Mouse (Mus musculus) MN1 (cell line): ENCODE data around the gene AW011738.
A peak's percentile ranks its signal among the peaks of the same experiment; 100 is the strongest.

Experiments
- DNase-seq: peaks from one replicate; pipeline ENCODE4 v3.0.0-alpha.2; 2016; ENCODE audit warnings: low spot score

AW011738 gene

GRCm38 (mm10) chr4:156200623-156201475 is 2.3 kb upstream of the AW011738 start, which contains the start of gene Isg15:
Isg15 (minus strand) TSS chr4:156200818.
- peak; percentile 76 for DNase-seq

- peak; percentile 79 for DNase-seq
Measured at GRCm38 (mm10) chr4:156202462-156202893, 626 bp upstream of the AW011738 start.

- peak; percentile 69 for DNase-seq
Measured at GRCm38 (mm10) chr4:156203413-156204131, 468 bp downstream of the AW011738 start.

DNA sequence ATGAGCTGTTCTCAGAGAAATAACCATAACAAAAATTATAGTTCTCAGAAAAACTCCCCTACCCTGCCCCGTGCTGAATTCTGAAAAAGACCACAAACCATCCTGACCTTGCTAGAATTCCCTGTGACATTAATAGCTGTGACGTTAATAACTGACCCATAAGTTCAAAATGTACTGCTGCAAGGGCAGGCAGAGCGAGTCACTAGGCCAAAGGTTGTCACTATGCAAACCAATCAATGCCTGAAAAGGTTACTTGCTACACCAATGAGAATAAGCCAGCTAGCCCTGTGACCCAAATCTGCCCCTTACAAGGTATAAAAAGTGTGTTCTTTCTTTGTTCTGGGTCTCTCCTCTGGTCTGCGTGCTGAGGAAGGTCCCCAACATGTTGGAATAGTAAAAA is 5.8 kb downstream of the AW011738 start:
- no peak for DNase-seq

DNA sequence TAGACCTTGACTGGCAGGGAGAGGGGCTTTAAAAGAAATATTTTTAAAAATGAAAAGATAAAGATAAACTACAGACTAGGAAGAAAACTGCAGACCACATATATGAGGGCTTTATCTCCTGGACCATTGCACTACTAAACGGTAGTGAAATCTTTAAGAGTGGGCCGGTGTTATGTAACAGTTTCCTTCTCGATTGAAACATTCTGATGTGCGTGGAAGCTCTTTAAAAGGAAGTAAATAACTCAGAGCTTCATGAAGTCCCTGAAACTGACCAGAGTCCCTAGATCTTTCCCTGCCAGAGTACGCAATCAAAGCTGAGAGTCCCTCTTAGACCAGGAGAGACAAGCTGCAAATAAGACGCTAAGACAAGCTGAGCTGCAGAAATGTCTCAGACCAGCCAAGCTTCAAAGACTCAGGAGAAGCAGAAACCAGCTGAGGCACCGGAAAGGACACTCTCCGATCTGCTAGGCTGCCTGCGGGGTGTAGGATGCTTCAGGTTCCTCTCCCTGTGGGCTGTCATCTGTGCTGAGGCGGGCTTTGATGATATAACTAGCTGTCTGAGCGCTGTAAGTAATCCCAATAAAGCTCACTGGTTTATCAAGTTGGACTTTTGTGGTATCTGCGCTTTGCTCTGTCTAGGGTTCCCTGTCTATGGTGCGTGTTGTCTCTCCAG is 7.0 kb downstream of the AW011738 start:
- no peak for DNase-seq

DNA sequence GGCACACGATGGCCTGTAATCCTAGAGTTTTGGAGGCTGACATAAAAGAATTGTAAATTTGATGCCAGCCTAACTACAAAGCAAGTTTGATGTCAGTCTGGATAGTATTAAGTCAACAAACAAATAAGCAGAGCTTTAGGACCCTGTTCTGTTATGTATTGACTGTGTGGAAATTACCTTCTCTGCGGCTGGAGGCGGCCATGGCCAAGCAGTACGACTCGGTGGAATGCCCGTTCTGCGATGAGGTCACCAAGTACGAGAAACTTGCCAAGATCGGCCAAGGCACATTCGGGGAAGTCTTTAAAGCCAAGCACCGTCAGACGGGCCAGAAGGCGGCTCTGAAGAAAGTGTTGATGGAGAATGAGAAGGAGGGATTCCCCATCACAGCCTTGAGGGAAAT is 10.0 kb downstream of the AW011738 start:
- DNase-seq = no peak

- DNase-seq = no peak
Measured at GRCm38 (mm10) chr4:156215649-156216048, 12.5 kb downstream of the AW011738 start, which contains the start of gene Perm1. Perm1 (plus strand) TSS chr4:156215868.

- DNase-seq = no peak
Measured at GRCm38 (mm10) chr4:156216196-156216595, 13.1 kb downstream of the AW011738 start.

DNA sequence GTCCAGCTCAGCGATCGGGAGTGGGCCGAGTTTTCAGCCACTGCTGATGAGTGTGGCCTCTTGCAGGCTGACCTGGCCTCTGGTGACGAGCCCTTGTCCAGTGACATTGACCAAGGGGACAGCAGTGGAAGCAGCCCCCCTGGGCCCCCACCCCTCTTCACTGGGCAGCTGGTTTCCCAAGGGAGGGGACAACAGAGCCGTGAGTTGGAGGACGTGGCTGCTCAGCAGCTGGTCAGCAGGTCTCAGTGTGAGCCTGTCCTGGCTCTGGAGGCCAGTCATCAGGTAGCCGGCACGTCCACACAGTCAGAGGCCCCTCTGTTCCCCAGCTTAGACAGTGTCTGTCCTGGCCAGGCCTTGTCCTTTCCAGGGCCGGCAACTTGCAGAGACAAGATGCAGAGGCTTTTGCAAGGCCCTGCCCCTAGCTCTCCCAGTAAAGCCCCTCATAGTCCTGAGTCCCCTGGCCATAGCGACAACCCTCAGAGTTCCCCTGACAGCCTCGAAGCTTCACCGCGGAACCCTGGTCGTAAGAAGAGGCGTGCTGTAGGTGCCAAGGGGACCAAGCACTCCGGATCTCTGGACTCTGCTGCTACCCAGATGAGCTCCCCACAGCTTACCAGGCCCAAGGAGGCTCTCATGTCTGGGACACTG is 14.0 kb downstream of the AW011738 start:
- no peak for DNase-seq

DNA sequence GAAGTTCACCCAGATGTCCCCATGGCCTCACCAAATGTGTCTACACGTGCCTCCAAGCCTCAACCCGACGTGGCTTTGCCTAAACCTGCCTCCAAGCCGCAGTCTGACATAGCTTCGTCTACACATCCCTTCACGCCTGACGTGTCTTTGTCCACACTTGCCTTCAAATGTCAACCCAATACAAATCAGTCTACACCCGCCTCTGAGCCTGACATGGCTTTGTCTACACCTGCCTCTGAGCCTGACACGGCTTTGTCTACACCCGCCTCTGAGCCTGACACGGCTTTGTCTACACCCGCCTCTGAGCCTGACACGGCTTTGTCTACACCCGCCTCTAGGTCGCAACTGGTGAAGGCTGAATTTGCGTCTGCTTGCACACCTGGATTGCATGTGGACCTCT is 14.7 kb downstream of the AW011738 start:
- DNase-seq = no peak

DNA sequence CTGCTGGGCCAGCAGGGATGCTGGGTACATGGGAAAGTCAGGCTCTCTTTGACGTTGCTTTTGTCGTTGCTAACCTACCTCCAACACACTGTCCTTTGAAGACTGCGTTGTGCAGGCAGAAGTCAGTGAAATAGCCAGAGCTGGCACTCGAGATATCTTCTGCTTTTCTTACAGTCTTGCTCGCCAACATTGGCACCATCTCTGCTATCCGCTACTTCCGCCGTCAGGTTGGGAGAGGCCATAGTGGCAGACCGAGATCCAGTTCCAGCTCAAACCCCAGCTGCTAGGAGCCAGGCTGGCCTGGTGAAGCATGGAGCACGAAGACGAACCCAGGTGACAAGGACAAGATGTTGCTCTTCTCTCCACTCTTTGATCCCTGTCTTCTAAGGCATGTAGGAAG is 16.8 kb downstream of the AW011738 start:
- DNase-seq = no peak

- DNase-seq = no peak
Measured at GRCm38 (mm10) chr4:156224276-156224675, 21.2 kb downstream of the AW011738 start.

DNA sequence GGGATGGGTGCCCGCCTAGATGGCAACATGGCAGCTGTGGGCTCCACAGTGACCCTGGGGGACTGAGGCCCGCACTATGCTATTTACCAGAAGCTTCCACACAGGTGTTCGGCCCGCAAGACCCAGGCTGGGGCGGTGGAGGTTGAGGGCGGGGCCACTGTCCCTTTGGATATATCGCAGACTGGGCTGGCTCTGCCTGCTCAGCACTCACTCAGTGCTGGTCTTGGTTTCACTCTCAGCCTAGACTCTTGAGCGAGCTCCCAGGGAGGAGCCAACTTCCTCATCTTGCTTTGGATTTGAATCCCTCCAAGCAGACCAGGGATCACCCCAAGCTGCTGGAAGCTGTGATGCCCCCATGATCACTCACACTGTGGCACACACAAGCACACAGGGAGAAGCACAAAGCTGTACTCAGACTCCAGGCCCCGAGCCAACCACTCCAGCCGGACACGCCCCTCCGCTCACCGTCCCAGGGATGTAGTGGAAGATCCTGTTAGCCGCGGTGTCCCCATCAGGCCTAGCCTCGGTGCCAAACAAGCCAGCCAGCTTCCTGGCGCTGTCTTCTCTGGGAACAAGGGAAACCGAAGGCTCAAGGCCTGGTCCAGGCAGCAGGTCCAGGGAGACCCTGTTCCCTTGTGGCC is 24.8 kb downstream of the AW011738 start:
- no peak for DNase-seq

DNA sequence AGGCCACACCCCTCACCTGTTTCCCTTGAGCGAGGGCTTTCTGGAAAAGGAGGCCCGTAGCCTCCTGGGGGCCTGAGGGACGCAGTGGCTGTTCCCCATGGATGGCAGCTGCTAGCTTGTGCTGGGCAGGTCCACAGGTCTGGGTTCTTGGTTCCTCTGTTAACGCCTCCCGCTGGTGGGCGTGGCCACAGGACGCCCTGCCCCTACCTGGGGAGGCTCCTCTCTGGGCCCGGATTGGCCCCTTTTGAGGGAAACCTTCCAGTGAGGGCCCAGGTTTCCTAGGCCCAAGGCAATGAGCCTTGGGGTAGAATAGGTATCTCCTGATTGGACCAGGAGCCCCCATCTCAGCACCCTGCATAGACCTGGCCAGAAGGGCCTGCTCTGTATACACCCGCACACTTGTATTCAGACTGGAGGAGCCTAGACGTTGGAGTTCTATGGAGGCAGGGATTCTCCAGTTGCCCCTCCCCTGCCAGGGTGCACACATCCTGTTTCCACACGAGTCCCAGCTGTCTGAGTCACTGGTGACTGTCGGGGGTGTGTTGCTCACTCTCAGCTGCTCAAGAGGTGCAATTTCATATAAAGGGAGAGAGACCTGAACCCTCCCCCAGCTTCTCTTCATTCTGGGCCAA is 25.4 kb downstream of the AW011738 start:
- no peak for DNase-seq

- peak; percentile 34 for DNase-seq
Measured at GRCm38 (mm10) chr4:156234021-156234501, 31.0 kb downstream of the AW011738 start.

DNA sequence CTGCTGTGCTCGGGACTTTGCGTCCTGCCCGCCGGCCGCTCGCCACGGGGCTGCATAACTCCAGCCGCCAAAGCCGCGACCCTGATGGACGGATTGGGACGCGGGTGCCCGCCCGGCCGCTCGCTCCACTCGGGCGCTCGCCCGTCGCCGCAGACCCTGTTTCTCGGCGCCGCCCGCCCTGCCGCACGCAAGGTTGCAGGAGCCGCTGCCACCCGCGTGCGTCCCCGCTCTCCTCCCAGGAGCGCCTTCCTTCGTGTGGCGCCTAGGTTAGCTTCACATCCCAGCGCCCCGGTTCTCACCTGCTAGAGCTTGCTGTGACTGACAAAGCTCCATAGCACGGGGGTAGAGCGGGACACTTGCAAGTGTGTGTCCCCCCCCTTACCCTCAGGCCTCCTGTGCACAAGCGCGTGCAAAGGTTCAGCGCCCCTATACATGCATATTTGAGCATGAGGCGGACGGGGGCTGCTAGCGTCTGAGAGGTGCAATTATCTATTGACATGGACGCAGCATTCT is 31.7 kb downstream of the AW011738 start, which contains the start of gene Plekhn1:
Gene Plekhn1 (minus strand): TSS at position 157 of the 513 bp plus-strand sequence.
- peak; percentile 71 for DNase-seq

- peak; percentile 77 for DNase-seq
Measured at GRCm38 (mm10) chr4:156235360-156235770, 32.3 kb downstream of the AW011738 start.

DNA sequence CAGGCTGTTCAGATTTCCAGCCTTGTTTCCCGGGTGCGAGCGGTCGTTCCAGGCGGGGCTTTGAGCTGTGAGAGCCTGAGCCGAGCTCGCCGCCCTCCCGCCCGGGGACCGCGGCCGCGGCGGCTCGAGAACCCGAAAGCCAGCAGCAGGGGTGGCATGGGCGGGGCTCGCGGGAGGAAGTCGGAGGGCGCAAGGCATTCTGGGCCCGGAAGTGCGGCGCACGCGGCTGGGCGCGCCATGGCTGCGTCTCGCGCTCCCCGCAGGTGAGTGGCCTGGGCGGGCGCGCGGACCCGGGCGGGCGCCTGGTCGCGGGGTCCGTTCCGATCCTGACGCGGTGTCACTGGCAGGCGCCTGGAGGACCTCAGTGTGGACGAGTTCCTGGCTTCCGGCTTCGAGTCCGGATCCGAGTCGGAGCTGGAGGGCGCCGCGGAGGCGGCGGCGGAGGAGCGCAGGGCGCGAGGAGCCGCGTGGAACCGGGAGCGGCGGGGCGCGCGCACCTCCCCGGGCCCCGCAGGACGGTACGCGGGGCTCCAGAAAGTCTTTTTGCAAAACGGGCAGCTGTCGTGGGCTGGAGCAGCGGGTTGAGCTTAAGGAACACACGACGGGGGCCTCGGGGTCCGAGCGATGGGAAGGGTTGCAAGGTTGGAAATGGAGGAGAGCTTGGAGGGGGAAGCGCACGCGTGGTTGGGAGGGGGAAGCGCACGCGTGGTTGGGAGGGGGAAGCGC is 32.9 kb downstream of the AW011738 start, which contains the start of gene Noc2l:
Gene Noc2l (plus strand): TSS at position 203 of the 726 bp plus-strand sequence.
- peak; percentile 94 for DNase-seq

- no peak for DNase-seq
Measured at GRCm38 (mm10) chr4:156236651-156237447, 33.7 kb downstream of the AW011738 start.
